In genomic region chr11:58003734-58004133, GRCm38 (mm10) we compare ENCODE assay signal across 16 mouse cellular contexts.
"Had no signal": no experiment of that assay in that cellular context is flagged by ENCODE, and none has a peak within 500 bp of the region (broad histone marks: within the 10 kb centered on the region; RNA-seq: fewer than 3 reads in every experiment).

No protein-coding gene starts in this region.

- H3K9me3 ChIP-seq: limb, embryonic 12.5 days; liver, embryonic 15.5 days; midbrain, embryonic 12.5 days; neural tube, embryonic 13.5 days had no signal

- H3K9ac ChIP-seq: limb, embryonic 12.5 days; liver, embryonic 15.5 days; midbrain, embryonic 12.5 days; neural tube, embryonic 13.5 days had no signal

- H3K27ac ChIP-seq: left cerebral cortex, adult 2 months; limb, embryonic 12.5 days; liver, embryonic 15.5 days; midbrain, embryonic 12.5 days; neural tube, embryonic 13.5 days had no signal

- H3K4me2 ChIP-seq: limb, embryonic 12.5 days; liver, embryonic 15.5 days; midbrain, embryonic 12.5 days; neural tube, embryonic 13.5 days had no signal

- DNase-seq: liver; lung, adult 2 months; lung, postnatal 4 days; retina, postnatal 1 day; right cerebral cortex, postnatal 4 days; spleen, adult 18-20 months; thymus, adult 2 months; thymus, postnatal 25 days had no signal

- H3K4me3 ChIP-seq: left cerebral cortex, adult 2 months; limb, embryonic 12.5 days; liver, embryonic 15.5 days; midbrain, embryonic 12.5 days; neural tube, embryonic 13.5 days had no signal

- H3K27me3 ChIP-seq: limb, embryonic 12.5 days; midbrain, embryonic 12.5 days; neural tube, embryonic 13.5 days had no signal

- ATAC-seq: intestine, postnatal 0 days; lung, postnatal 0 days; midbrain, embryonic 16.5 days had no signal

- H3K36me3 ChIP-seq: limb, embryonic 12.5 days; liver, embryonic 15.5 days; midbrain, embryonic 12.5 days; neural tube, embryonic 13.5 days had no signal
